In the genomic region with DNA sequence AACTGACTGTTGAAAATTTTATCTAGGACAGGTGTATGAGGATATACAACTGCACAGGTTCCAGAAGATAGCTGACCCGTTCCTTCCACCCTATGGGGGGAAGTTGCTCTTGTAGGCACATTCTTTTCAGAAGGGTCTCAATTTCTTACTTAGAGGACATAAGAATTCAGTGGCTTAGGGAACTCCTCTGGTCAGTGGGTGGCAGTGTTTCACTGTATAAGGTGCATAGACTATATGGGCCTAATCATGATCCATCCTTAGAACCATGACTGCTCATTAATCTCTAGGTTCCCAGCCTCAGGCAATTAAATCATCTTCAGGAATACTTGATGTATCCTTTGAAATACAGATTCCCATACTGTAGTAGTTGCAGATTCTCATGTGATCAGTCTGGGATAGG, we compare ENCODE assay signal across 8 mouse cellular contexts. TPM values are rescaled to one million over a fixed set of nuclear protein-coding genes. Genes with fewer than 3 reads are reported as not detected.
DNase-seq lines count a peak whose midpoint lies in the region; ATAC-seq lines count a peak whose summit lies in the region.
"Had no signal": no experiment of that assay in that cellular context is flagged by ENCODE, and none has a peak within 500 bp of the region (broad histone marks: within the 10 kb centered on the region; RNA-seq: fewer than 3 reads in every experiment).

No protein-coding gene starts in this region.

- no peaks in the 10 kb centered on the region for H3K9me3 ChIP-seq in hindbrain, embryonic 14.5 days (ENCODE audit: control insufficient read depth, low read length)
- no peaks in the 10 kb centered on the region for H3K9me3 ChIP-seq in hindbrain, embryonic 10.5 days
- H3K9me3 ChIP-seq in lung, embryonic 16.5 days (ENCODE audit: control insufficient read depth, low read length) = no peaks in the 10 kb centered on the region
- H3K9me3 ChIP-seq: embryonic facial prominence, embryonic 13.5 days had no signal

- no peak for ATAC-seq in hindbrain, embryonic 14.5 days (ENCODE audit: low FRiP score)
- ATAC-seq in lung, embryonic 16.5 days (ENCODE audit: low read depth) = peak; percentile 74

- no peak overlapping the region for H3K9ac ChIP-seq in hindbrain, embryonic 14.5 days
- no peak overlapping the region for H3K9ac ChIP-seq in lung, embryonic 16.5 days (ENCODE audit: low read length)
- H3K9ac ChIP-seq: embryonic facial prominence, embryonic 13.5 days had no signal

- no peaks in the 10 kb centered on the region for H3K36me3 ChIP-seq in hindbrain, embryonic 14.5 days (replicated peaks; ENCODE audit: control insufficient read depth, insufficient read depth)
- H3K36me3 ChIP-seq in hindbrain, embryonic 10.5 days = no peaks in the 10 kb centered on the region
- no peaks in the 10 kb centered on the region for H3K36me3 ChIP-seq in lung, embryonic 16.5 days (ENCODE audit: control insufficient read depth, insufficient read depth, low read length)
- H3K36me3 ChIP-seq: embryonic facial prominence, embryonic 13.5 days had no signal

- no peak overlapping the region for H3K4me3 ChIP-seq in hindbrain, embryonic 14.5 days (replicated peaks; ENCODE audit: low read length)
- no peak overlapping the region for H3K4me3 ChIP-seq in hindbrain, embryonic 10.5 days
- H3K4me3 ChIP-seq in lung, embryonic 16.5 days (ENCODE audit: low read length) = no peak overlapping the region
- H3K4me3 ChIP-seq: embryonic facial prominence, embryonic 13.5 days had no signal

- 74% methylated on average over 1 of the region's 1 CpGs for WGBS in hindbrain, embryonic 14.5 days
- 91% methylated on average over 1 of the region's 1 CpGs for WGBS in hindbrain, embryonic 10.5 days
- WGBS in lung, embryonic 16.5 days = 42% methylated on average over 1 of the region's 1 CpGs

- H3K4me1 ChIP-seq in hindbrain, embryonic 14.5 days (replicated peaks; ENCODE audit: control insufficient read depth, insufficient read depth, low read length) = no peaks in the 10 kb centered on the region
- no peaks in the 10 kb centered on the region for H3K4me1 ChIP-seq in hindbrain, embryonic 10.5 days (replicated peaks)
- H3K4me1 ChIP-seq in lung, embryonic 16.5 days (replicated peaks; ENCODE audit: control insufficient read depth, insufficient read depth, low read length) = no peaks in the 10 kb centered on the region
- H3K4me1 ChIP-seq: embryonic facial prominence, embryonic 13.5 days had no signal

- H3K4me2 ChIP-seq in hindbrain, embryonic 14.5 days (replicated peaks) = no peak overlapping the region
- no peak overlapping the region for H3K4me2 ChIP-seq in lung, embryonic 16.5 days (ENCODE audit: low read depth, low read length)
- H3K4me2 ChIP-seq: embryonic facial prominence, embryonic 13.5 days had no signal

- peak; percentile 56 for DNase-seq in hindbrain, embryonic 14.5 days (ENCODE audit: low spot score)
- DNase-seq in hindbrain, embryonic 10.5 days (ENCODE audit: low spot score) = no peak
- DNase-seq in CD4-positive helper T cell, adult 2 months (ENCODE audit: low read depth, low spot score) = peak; percentile 63
- peak; percentile 1 for DNase-seq in R1 (ENCODE audit: low read depth, low spot score)
- DNase-seq in induced T-regulatory cell, adult 2 months (ENCODE audit: low read depth) = peak; percentile 80
- DNase-seq in thymus, postnatal 0 days (ENCODE audit: low spot score) = peak; percentile 35

- no peak overlapping the region for H3K27ac ChIP-seq in hindbrain, embryonic 14.5 days
- H3K27ac ChIP-seq in hindbrain, embryonic 10.5 days = no peak overlapping the region
- H3K27ac ChIP-seq in lung, embryonic 16.5 days (ENCODE audit: low read length) = no peak overlapping the region
- H3K27ac ChIP-seq: embryonic facial prominence, embryonic 13.5 days had no signal

- no peaks in the 10 kb centered on the region for H3K27me3 ChIP-seq in hindbrain, embryonic 14.5 days (ENCODE audit: control insufficient read depth, insufficient read depth, low read length)
- H3K27me3 ChIP-seq in hindbrain, embryonic 10.5 days (ENCODE audit: insufficient read depth, poor library complexity, severe bottlenecking) = no peaks in the 10 kb centered on the region
- H3K27me3 ChIP-seq in lung, embryonic 16.5 days (ENCODE audit: control insufficient read depth, insufficient read depth, low read depth, low read length) = no peaks in the 10 kb centered on the region
- H3K27me3 ChIP-seq: embryonic facial prominence, embryonic 13.5 days had no signal

RNA-seq across cellular contexts. Expression of gene Rgs1, which starts 5.5 kb away (rescaled TPM):
- not detected in 2 replicates for polyA plus RNA-seq in hindbrain, embryonic 14.5 days (2014; fragmentation: Nextera tagmentation; extraction: Ambion mirVana)
- not detected in 2 replicates for polyA plus RNA-seq in hindbrain, embryonic 10.5 days (2016; fragmentation: Nextera tagmentation; extraction: Ambion mirVana)
- 0.10 and 0.48 TPM in 2 replicates for polyA plus RNA-seq in lung, embryonic 16.5 days (2015; fragmentation: Nextera tagmentation; extraction: Ambion mirVana)
- 5.7 and 6.5 TPM in 2 replicates for polyA plus RNA-seq in thymus, postnatal 0 days (2015; fragmentation: Nextera tagmentation; extraction: Ambion mirVana)
